ENCODE assay signal across 8 mouse cellular contexts in genomic region chr7:112741790-112742189, GRCm38 (mm10).
DNase-seq lines count a peak whose midpoint lies in the region; ATAC-seq lines count a peak whose summit lies in the region.

No protein-coding gene starts in this region.

- H3K9me3 ChIP-seq in intestine, embryonic 14.5 days (ENCODE audit: control insufficient read depth, low read length): no peaks in the 10 kb centered on the region
- H3K9me3 ChIP-seq in intestine, embryonic 16.5 days (ENCODE audit: control insufficient read depth, low read length): no peaks in the 10 kb centered on the region
- no peaks in the 10 kb centered on the region for H3K9me3 ChIP-seq in neural tube, embryonic 14.5 days (ENCODE audit: control insufficient read depth, low read length)

- H3K4me1 ChIP-seq in intestine, embryonic 14.5 days (replicated peaks; ENCODE audit: control insufficient read depth, insufficient read depth, low read length): peaks cover 36% of the 10 kb centered on the region
- peaks cover 25% of the 10 kb centered on the region for H3K4me1 ChIP-seq in intestine, embryonic 16.5 days (ENCODE audit: control insufficient read depth, insufficient read depth, low read length)
- peaks cover 17% of the 10 kb centered on the region for H3K4me1 ChIP-seq in neural tube, embryonic 14.5 days (ENCODE audit: control insufficient read depth, insufficient read depth, low read length)

- 0 out of 2 replicates have a peak overlapping the region, but pooled peaks have one; percentile 29 for H3K27ac ChIP-seq in intestine, embryonic 14.5 days (ENCODE audit: low read depth)
- no peak overlapping the region for H3K27ac ChIP-seq in intestine, embryonic 16.5 days (ENCODE audit: low read length)
- H3K27ac ChIP-seq in neural tube, embryonic 14.5 days (ENCODE audit: low read depth, low read length): no peak overlapping the region

- no peak for ATAC-seq in intestine, embryonic 14.5 days (replicated peaks; ENCODE audit: low FRiP score, low TSS enrichment, low read depth)
- no peak for ATAC-seq in intestine, embryonic 16.5 days
- ATAC-seq in neural tube, embryonic 14.5 days (ENCODE audit: low read depth): 0 out of 2 replicates have a peak, but pooled peaks have one; percentile 23

- no peaks in the 10 kb centered on the region for H3K27me3 ChIP-seq in intestine, embryonic 14.5 days (replicated peaks; ENCODE audit: control insufficient read depth, insufficient read depth, low read length)
- H3K27me3 ChIP-seq in intestine, embryonic 16.5 days (replicated peaks; ENCODE audit: control insufficient read depth, insufficient read depth, low read length): no peaks in the 10 kb centered on the region
- no peaks in the 10 kb centered on the region for H3K27me3 ChIP-seq in neural tube, embryonic 14.5 days (ENCODE audit: control insufficient read depth, insufficient read depth, low read length)

- no peak overlapping the region for H3K4me3 ChIP-seq in intestine, embryonic 14.5 days (ENCODE audit: low read depth, low read length)
- no peak overlapping the region for H3K4me3 ChIP-seq in intestine, embryonic 16.5 days (ENCODE audit: low read length)
- H3K4me3 ChIP-seq in neural tube, embryonic 14.5 days (ENCODE audit: low read depth, low read length): no peak overlapping the region

- H3K9ac ChIP-seq in intestine, embryonic 14.5 days (ENCODE audit: low read length): no peak overlapping the region
- H3K9ac ChIP-seq in intestine, embryonic 16.5 days (ENCODE audit: low read depth, low read length): no peak overlapping the region
- no peak overlapping the region for H3K9ac ChIP-seq in neural tube, embryonic 14.5 days (replicated peaks; ENCODE audit: low read depth, low read length)

- no peak overlapping the region for H3K4me2 ChIP-seq in intestine, embryonic 14.5 days (ENCODE audit: low read length)
- no peak overlapping the region for H3K4me2 ChIP-seq in intestine, embryonic 16.5 days (ENCODE audit: low read depth, low read length)
- no peak overlapping the region for H3K4me2 ChIP-seq in neural tube, embryonic 14.5 days (ENCODE audit: low read depth, low read length)

- no peak for DNase-seq in intestine, embryonic 14.5 days (ENCODE audit: low spot score)
- DNase-seq in gastrocnemius, postnatal 10 days: peak; percentile 31
- peak; percentile 72 for DNase-seq in kidney, adult 18-20 months
- DNase-seq in spleen, adult 18-20 months: no peak
- DNase-seq in thymus, postnatal 25 days: no peak
- DNase-seq in urinary bladder, postnatal 25 days (ENCODE audit: low spot score): no peak

- WGBS in intestine, embryonic 14.5 days: 22% methylated on average over 12 of the region's 12 CpGs
- 41% methylated on average over 12 of the region's 12 CpGs for WGBS in intestine, embryonic 16.5 days
- WGBS in neural tube, embryonic 14.5 days: 14% methylated on average over 12 of the region's 12 CpGs

- no peaks in the 10 kb centered on the region for H3K36me3 ChIP-seq in intestine, embryonic 14.5 days (ENCODE audit: control insufficient read depth, insufficient read depth, low read length)
- H3K36me3 ChIP-seq in intestine, embryonic 16.5 days (ENCODE audit: control insufficient read depth, insufficient read depth, low read length): no peaks in the 10 kb centered on the region
- H3K36me3 ChIP-seq in neural tube, embryonic 14.5 days (ENCODE audit: control insufficient read depth, insufficient read depth, low read length): no peaks in the 10 kb centered on the region

Comparison
In these comparisons a context has a peak if more than half of its experiments do, and no peak if none do; other contexts are left out.
1. DNase-seq: peak in gastrocnemius, postnatal 10 days (single experiment) and kidney, adult 18-20 months (single experiment); none in intestine, embryonic 14.5 days (single experiment), spleen, adult 18-20 months (0 of 2), thymus, postnatal 25 days (single experiment) and urinary bladder, postnatal 25 days (single experiment).